In genomic region chr10:120140916-120141516, GRCm38 (mm10) we compare ENCODE assay signal across 19 mouse cellular contexts. TPM values are rescaled to one million over a fixed set of nuclear protein-coding genes. Genes with fewer than 3 reads are reported as not detected.
DNase-seq lines count a peak whose midpoint lies in the region; ATAC-seq and TF ChIP-seq lines count a peak whose summit lies in the region.
"Had no signal": no experiment of that assay in that cellular context is flagged by ENCODE, and none has a peak within 500 bp of the region (broad histone marks: within the 10 kb centered on the region; RNA-seq: fewer than 3 reads in every experiment).

No protein-coding gene starts in this region.

- no peaks in the 10 kb centered on the region for H3K27me3 ChIP-seq in lung, embryonic 14.5 days (ENCODE audit: insufficient read depth, low read length)
- no peaks in the 10 kb centered on the region for H3K27me3 ChIP-seq in midbrain, embryonic 10.5 days (ENCODE audit: low read depth, poor library complexity, severe bottlenecking)
- no peaks in the 10 kb centered on the region for H3K27me3 ChIP-seq in kidney, embryonic 14.5 days (ENCODE audit: control insufficient read depth, insufficient read depth, low read length)
- no peaks in the 10 kb centered on the region for H3K27me3 ChIP-seq in hindbrain, embryonic 13.5 days
- H3K27me3 ChIP-seq: liver, embryonic 13.5 days had no signal

- no peaks in the 10 kb centered on the region for H3K4me1 ChIP-seq in lung, embryonic 14.5 days (ENCODE audit: insufficient read depth)
- no peaks in the 10 kb centered on the region for H3K4me1 ChIP-seq in midbrain, embryonic 10.5 days
- H3K4me1 ChIP-seq in kidney, embryonic 14.5 days (ENCODE audit: control insufficient read depth, insufficient read depth, low read length): no peaks in the 10 kb centered on the region
- H3K4me1 ChIP-seq in hindbrain, embryonic 13.5 days (replicated peaks): 0 out of 2 replicates have a peak, but pooled peaks cover 2% of the 10 kb centered on the region
- H3K4me1 ChIP-seq: liver, embryonic 13.5 days had no signal

- ATAC-seq in lung, embryonic 14.5 days (ENCODE audit: insufficient read depth): no peak
- ATAC-seq in inflammation-experienced regulatory T-cells, adult 6 months: peak; percentile 38
- peak; percentile 31; the same call in 1 of the 2 replicates for ATAC-seq in monocyte, adult 5-6 weeks (replicated peaks; ENCODE audit: insufficient number of reproducible peaks, low FRiP score, low TSS enrichment, poor library complexity, severe bottlenecking)
- ATAC-seq in kidney, embryonic 14.5 days (ENCODE audit: low FRiP score, low TSS enrichment): no peak
- ATAC-seq in hindbrain, embryonic 13.5 days (ENCODE audit: low FRiP score): no peak
- ATAC-seq: hindbrain, embryonic 16.5 days had no signal

- WGBS in lung, embryonic 14.5 days: 51% methylated on average over 10 of the region's 10 CpGs
- 77% methylated on average over 10 of the region's 10 CpGs for whole genome bisulfite sequencing in midbrain, embryonic 10.5 days
- 74% methylated on average over 10 of the region's 10 CpGs for WGBS in kidney, embryonic 14.5 days
- WGBS in hindbrain, embryonic 13.5 days: 64% methylated on average over 10 of the region's 10 CpGs

- peak; percentile 33 for DNase-seq in lung, embryonic 14.5 days
- DNase-seq in lung, postnatal 14 days: no peak
- peak; percentile 74 for DNase-seq in MEL-GATA-1-ER (ENCODE audit: extremely low read depth, low read depth)
- DNase-seq in midbrain, embryonic 10.5 days (ENCODE audit: low spot score): no peak
- DNase-seq: adrenal gland, postnatal 10 days; cerebellum, postnatal 14 days; gastrocnemius, postnatal 10 days; heart, postnatal 14 days; layer of hippocampus, adult 9-11 months; liver, embryonic 13.5 days; right cerebral cortex, postnatal 25 days; thymus, adult 18-20 months had no signal

- no peak overlapping the region for H3K27ac ChIP-seq in lung, embryonic 14.5 days (ENCODE audit: low read depth)
- no peak overlapping the region for H3K27ac ChIP-seq in midbrain, embryonic 10.5 days (replicated peaks)
- H3K27ac ChIP-seq in kidney, embryonic 14.5 days (ENCODE audit: low read depth, low read length): no peak overlapping the region
- H3K27ac ChIP-seq in hindbrain, embryonic 13.5 days: no peak overlapping the region
- H3K27ac ChIP-seq: kidney, postnatal 0 days; liver, embryonic 13.5 days had no signal

- peaks cover 6% of the 10 kb centered on the region; the same call in 1 of the 2 replicates for H3K9me3 ChIP-seq in lung, embryonic 14.5 days (ENCODE audit: low read depth, low read length)
- H3K9me3 ChIP-seq in midbrain, embryonic 10.5 days (replicated peaks): peaks cover 24% of the 10 kb centered on the region
- peaks cover 14% of the 10 kb centered on the region for H3K9me3 ChIP-seq in kidney, embryonic 14.5 days (ENCODE audit: control insufficient read depth, low read length)
- peaks cover 22% of the 10 kb centered on the region for H3K9me3 ChIP-seq in hindbrain, embryonic 13.5 days
- H3K9me3 ChIP-seq: liver, embryonic 13.5 days had no signal

- TF ChIP-seq CTCF in lung, embryonic 14.5 days (IDR thresholded peaks at IDR 0.05; ENCODE audit: low read depth): no peak

- H3K9ac ChIP-seq in lung, embryonic 14.5 days: no peak overlapping the region
- H3K9ac ChIP-seq in kidney, embryonic 14.5 days (ENCODE audit: low read depth, low read length): no peak overlapping the region
- H3K9ac ChIP-seq in hindbrain, embryonic 13.5 days: no peak overlapping the region
- H3K9ac ChIP-seq: liver, embryonic 13.5 days had no signal

- no peak overlapping the region for H3K4me2 ChIP-seq in lung, embryonic 14.5 days
- H3K4me2 ChIP-seq in kidney, embryonic 14.5 days (replicated peaks; ENCODE audit: low read depth, low read length): no peak overlapping the region
- no peak overlapping the region for H3K4me2 ChIP-seq in hindbrain, embryonic 13.5 days
- H3K4me2 ChIP-seq: liver, embryonic 13.5 days; midbrain, embryonic 11.5 days had no signal

- no peak overlapping the region for H3K4me3 ChIP-seq in lung, embryonic 14.5 days (ENCODE audit: low read depth, low read length)
- no peak overlapping the region for H3K4me3 ChIP-seq in midbrain, embryonic 10.5 days
- H3K4me3 ChIP-seq in kidney, embryonic 14.5 days (ENCODE audit: low read length): no peak overlapping the region
- no peak overlapping the region for H3K4me3 ChIP-seq in hindbrain, embryonic 13.5 days
- H3K4me3 ChIP-seq: liver, embryonic 13.5 days had no signal

- no peaks in the 10 kb centered on the region for H3K36me3 ChIP-seq in lung, embryonic 14.5 days (ENCODE audit: insufficient read depth)
- no peaks in the 10 kb centered on the region for H3K36me3 ChIP-seq in midbrain, embryonic 10.5 days
- H3K36me3 ChIP-seq in kidney, embryonic 14.5 days (ENCODE audit: control insufficient read depth, insufficient read depth, low read length): no peaks in the 10 kb centered on the region
- no peaks in the 10 kb centered on the region; the same call in 1 of the 2 replicates for H3K36me3 ChIP-seq in hindbrain, embryonic 13.5 days
- H3K36me3 ChIP-seq: liver, embryonic 13.5 days had no signal

RNA-seq across cellular contexts. Expression of gene Helb, which starts 28.2 kb away (rescaled TPM):
- polyA plus RNA-seq in lung, embryonic 14.5 days (2014; fragmentation: Nextera tagmentation; extraction: Ambion mirVana): 4.7 and 5.4 TPM in 2 replicates
- 10 to 100 TPM in 2 of 3 experiments, 1 to 10 TPM in 1; 8.9 to 11.3 (median 10.3) TPM for polyA plus RNA-seq in inflammation-experienced regulatory T-cells, adult 6 months (2017; shearing (Covaris generic))
- 36.8 to 41.4 TPM (median 40.0 TPM) in 3 replicates for total RNA-seq in monocyte, adult 5-6 weeks (2017)
- 5.2 and 6.1 TPM in 2 replicates for polyA plus RNA-seq in midbrain, embryonic 10.5 days (2016; fragmentation: Nextera tagmentation; extraction: Ambion mirVana)
- polyA plus RNA-seq in kidney, embryonic 14.5 days (2014; fragmentation: Nextera tagmentation; extraction: Ambion mirVana): 2.2 and 4.8 TPM in 2 replicates
- polyA plus RNA-seq in hindbrain, embryonic 13.5 days (2015; fragmentation: Nextera tagmentation; extraction: Ambion mirVana): 2.9 and 3.8 TPM in 2 replicates

Comparison
In these comparisons a context has a peak if more than half of its experiments do, and no peak if none do; other contexts are left out.
1. DNase-seq: peak in lung, embryonic 14.5 days (single experiment) and MEL-GATA-1-ER (single experiment); none in lung, postnatal 14 days (single experiment) and midbrain, embryonic 10.5 days (single experiment).
2. ATAC-seq: peak in inflammation-experienced regulatory T-cells, adult 6 months (single experiment) and monocyte, adult 5-6 weeks (single experiment); none in lung, embryonic 14.5 days (single experiment), kidney, embryonic 14.5 days (single experiment) and hindbrain, embryonic 13.5 days (single experiment).